Mouse (Mus musculus) CD4-positive, CD25-positive, alpha-beta regulatory T cell, adult 4 months (primary cell): ENCODE results near the gene Slc35g1. TPM values are rescaled to one million over a fixed set of nuclear protein-coding genes. Genes with fewer than 3 reads are reported as not detected.

Source experiments
- ATAC-seq: one replicate; pipeline ENCODE4 v1.8.0; 2017
- polyA plus RNA-seq, 2 experiments: library from polyadenylated mRNA; unstranded; fragments of 100-300 nt; shearing (Covaris generic); gene quantifications; one replicate each; pipeline ENCODE4 v1.2.1; 2017

Slc35g1 gene
- polyA plus RNA-seq, result 1 to 10 TPM; 4.7 to 6.2 TPM

DNA sequence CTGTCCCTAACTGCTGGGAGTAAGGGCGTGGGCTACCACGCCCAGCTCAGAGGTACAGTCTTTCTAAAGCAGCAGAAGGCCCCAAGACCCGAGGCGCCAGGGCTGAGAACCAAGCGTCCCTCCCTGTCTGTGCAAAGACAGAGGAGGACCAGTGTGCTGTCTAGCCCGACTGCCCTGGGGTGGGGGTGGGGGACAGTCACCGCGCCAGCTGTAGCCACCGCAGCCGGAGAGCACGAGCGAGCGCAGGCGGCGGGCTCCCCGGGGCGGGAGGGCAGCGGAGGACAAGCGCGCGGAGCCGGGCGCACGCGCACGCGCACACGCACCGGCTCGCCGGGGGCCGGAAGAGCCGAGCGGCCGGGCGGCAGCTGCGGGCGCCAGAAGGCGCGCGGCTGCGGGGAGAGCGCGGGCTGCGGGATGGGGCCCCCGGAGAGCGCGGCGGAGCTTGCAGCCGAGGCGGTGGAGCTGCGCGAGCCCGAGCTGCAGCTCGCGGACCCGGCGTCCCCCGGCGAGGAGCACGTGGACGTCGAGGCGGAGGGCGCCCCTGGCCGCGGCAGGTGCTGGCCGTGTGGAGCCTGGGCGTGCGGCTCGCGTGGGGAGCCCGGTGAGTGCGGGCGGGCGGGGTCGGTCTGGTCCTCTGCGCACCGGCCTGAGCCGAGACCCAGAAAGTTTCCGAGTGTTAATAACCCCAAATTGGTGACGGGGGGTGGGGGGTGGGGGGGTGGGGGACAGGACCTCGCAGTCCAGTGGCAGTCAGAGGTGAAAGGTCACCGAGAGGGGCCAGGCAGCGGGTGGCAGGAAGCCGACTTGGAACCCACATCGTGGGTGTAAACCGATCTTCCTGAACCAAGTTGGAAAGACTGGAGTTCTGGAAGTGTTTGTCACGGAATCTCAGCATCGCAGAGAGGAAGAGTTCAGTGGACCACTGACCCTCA lies at the start of gene Slc35g1:
Gene Slc35g1, plus strand, starts transcription at position 280 of the 932 bp plus-strand sequence.
- ATAC-seq, result peak; percentile 78

GRCm38 (mm10) chr19:38348271-38349012 lies 47.3 kb upstream of the Slc35g1 start:
- no peak for ATAC-seq

DNA sequence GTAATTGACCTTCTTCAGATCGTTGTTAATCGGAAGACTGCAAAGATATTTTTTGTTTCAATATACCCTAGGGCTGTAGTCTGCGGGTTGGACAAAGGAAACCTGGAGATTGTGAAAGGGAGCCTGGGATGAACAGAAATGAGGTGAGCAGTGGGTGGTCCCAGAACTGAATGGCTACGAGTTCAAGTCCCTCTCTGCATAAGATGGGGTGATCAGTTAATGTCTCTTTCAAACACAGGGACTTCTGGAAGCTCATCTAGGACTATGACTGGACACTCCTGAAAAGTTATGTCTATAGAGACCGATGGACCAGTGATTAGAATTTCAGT lies 46.8 kb upstream of the Slc35g1 start:
- no peak for ATAC-seq

DNA sequence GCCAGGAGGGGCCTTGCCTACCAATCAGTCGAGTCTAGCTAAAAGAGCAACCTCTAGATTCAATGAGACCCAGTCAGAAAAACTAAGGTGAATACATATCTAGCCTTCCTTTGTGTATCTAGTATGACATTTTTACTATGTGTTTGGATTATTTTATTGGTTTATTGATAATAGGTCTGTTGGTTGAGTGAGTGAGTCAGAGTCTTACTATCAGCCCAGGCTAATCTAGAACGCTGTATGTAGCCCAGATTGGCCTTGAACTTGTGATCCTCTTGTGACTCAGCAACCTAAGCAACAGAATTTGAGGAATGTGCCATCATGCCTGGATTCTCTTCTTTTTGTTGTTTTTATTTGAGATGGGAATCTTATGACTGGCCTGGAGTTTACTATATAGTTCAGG lies 44.6 kb upstream of the Slc35g1 start:
- ATAC-seq, result no peak

GRCm38 (mm10) chr19:38351728-38352127 lies 44.1 kb upstream of the Slc35g1 start:
- ATAC-seq, result no peak

DNA sequence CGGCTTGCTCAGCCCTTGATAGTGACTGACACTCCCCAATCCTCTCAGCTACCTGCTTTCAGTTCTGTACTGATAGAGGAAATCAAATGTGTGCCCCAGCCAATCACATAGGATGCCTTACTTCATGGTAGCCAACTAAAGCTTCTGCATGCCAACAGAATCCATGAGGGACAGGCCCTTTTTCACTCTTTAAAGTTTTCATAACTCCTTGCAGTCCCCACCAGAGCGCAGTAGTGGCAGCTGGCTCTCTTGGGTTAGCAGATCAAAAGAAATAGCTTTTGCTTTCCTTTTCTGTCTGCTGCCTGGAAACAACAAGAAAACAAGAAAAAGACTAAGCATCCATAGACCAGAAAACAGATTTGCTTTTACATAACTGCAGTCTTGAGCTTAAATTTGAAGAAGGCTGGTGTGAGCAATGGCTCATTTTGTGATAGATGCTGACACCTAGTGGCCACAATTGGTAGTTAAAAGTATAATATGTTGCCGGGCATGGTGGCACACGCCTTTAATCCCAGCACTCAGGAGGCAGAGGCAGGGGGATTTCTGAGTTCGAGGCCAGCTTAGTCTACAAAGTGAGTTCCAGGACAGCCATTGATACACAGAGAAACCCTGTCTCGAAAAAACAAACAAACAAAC lies 43.2 kb upstream of the Slc35g1 start:
- ATAC-seq, result peak; percentile 81

DNA sequence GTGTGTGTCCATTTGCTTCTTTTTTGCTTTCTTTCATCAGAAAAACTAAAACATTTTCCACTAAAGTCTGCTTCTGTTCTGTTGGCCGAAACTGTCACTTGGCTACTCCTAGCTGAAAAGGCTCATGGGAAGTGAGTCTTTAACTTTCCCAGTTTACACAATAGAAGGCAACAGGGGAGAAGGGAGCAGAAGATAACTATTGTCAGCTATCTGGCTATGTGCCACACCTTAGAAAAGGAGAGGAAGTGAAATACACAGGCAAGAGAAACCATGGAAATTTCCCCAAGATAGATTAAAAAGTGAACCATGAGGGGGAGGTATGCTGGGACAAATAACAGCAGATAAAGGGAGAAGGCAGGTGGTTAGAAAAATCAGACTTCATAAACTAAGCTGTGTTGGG lies 41.5 kb upstream of the Slc35g1 start:
- ATAC-seq, result no peak

- ATAC-seq, result no peak
These were observed 40.9 kb upstream of the Slc35g1 start for GRCm38 (mm10) chr19:38354819-38355360.

- ATAC-seq, result no peak
These were observed 39.5 kb upstream of the Slc35g1 start for GRCm38 (mm10) chr19:38356211-38356828.

GRCm38 (mm10) chr19:38357956-38358623 lies 37.7 kb upstream of the Slc35g1 start:
- no peak for ATAC-seq

DNA sequence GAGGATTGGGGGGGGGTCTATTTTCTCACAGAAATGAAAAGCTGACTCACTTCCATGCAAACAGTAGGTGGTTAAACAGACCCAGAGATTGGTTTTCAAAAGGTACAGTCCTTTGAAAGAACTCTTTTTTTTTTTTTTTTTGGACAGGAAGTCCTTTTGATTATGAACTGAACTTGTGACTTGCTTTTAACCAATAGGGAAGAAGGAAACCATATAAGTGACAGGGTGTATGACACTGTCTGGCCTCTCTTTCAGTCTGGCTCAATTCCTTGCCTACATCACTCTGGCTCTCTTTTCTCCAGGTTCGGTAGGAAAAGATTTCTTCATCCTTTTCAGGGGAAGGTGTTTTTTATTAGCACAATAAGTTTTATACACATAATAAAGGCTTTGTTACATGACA lies 36.5 kb upstream of the Slc35g1 start:
- peak; percentile 60 for ATAC-seq

- ATAC-seq, result no peak
These were observed 33.9 kb upstream of the Slc35g1 start for GRCm38 (mm10) chr19:38361850-38362249.

DNA sequence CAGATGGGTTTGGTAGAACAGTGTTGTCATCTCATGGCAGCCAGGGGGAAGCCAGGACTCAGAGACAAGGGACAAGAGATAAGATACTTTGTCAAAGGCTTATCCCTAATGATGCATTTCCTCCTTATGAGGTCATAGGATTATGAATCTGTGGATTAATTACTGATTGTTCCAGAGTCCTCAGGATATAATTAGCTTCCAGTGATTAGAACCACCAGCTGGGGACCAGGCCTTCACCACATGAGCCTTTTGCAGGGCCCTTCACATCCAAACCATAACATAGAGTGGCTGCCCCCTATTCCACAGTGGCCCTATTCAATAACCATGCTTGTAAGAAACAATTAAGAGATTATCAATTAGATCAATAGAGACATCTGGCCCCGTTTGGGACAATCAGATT lies 32.4 kb upstream of the Slc35g1 start:
- ATAC-seq, result no peak

GRCm38 (mm10) chr19:38363879-38364659 lies 31.7 kb upstream of the Slc35g1 start:
- no peak for ATAC-seq

DNA sequence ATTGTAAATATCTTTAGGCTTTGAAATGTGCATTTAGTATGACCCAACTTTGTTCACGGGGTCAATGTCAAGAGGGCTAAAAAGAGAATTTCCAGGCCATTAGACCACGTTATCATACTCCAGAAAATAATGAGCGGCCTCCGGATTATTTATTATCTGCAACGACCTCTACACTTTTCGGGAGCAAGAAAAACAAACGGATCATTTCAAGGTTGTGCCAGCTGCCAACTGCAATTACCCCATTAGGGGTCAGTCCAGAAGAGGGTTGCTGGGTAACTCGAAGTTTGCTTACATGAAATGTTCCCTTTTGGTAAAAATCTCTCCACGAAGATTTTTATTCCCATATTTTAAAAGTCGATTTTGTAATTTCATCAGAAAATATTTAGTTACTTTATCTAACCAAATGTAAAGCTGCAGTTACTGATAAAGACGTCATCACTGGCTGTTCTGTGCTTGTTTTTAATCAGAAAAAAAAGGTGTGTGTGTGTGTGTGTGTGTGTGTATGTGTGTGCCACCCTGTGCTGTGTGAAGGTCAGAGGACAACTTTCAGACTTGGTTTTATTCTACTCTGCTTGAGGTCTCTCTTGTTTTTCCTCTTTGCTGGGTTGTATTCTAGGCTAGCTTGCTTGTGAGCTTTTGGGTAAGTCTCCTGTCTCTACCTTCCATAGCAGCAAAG lies 30.7 kb upstream of the Slc35g1 start:
- no peak for ATAC-seq

DNA sequence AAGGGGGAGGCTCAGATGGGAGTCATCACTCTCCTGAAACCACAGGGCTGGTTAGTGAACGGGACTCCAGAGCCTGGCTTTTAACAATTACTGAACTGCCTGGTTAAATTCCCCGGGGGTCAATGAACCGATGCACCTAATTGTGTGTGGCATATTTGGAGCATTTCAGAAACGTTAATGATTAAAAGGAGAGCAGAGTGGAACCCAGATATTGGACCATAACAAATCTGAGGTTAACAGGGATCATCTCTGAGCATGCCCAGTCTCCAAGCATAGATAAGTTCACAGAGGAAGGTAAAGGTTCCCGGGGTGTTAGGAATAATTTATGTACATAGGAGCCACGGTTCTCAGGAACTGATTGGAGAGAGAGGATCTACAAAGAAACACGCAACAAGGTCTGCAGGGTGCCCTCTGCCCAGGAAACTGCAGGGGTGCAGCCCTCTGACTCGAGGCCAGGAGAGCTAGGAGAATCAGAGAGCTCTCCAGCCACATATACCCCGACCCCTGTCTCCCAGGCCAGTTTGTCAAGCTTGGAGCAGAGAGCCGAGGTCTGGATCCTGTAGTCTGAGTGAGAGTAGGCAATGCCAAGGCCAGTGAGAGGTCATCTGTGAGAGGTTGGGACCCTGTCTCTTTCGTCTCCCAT lies 23.2 kb upstream of the Slc35g1 start:
- no peak for ATAC-seq

DNA sequence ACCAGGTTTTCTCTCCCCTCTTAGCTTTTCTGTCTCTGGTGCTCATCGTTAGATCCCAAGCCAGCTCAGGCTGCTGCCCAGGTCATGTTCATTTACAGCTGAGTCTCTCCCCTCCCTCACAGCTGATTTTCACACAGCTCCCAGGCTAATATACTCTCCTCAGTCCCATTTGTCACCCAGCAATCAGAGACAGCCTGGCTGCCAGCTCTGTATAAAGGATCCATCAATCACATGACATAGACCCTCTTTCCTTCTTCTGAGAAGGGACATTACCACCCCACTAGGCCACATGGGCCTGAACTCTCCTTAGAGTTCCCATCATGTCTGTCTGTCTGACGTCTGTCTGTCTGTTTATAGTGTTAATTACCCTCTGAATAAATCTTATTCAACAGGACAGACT lies 22.4 kb upstream of the Slc35g1 start:
- ATAC-seq, result no peak

GRCm38 (mm10) chr19:38383769-38384168 lies 12.0 kb upstream of the Slc35g1 start:
- no peak for ATAC-seq

- ATAC-seq, result peak; percentile 31
These were observed 8.8 kb upstream of the Slc35g1 start for GRCm38 (mm10) chr19:38387021-38387420.

DNA sequence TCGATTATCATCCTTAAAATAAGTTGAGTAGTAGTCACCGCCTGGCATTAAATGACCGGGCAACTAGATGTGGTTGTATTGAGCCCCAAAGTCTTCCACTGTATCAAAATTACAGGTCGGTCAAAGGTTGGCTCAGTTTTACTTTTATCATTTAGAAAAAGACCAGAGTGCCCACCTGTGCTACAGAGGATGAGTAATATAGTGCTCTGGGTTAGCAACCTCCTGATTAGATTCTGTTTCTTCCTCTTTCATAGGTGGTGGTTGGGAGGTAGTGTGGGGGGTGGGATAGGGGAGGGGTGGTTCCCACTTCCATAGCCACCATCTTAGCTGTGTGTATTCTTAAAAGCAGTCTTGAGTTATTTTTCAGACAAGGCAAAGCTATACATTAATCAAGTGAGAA lies 7.9 kb upstream of the Slc35g1 start:
- ATAC-seq, result peak; percentile 59
